Mouse (Mus musculus) midbrain, embryonic 14.5 days (tissue): Measurements from ENCODE around the gene Xntrpc. TPM values are rescaled to one million over a fixed set of nuclear protein-coding genes. Genes with fewer than 3 reads are reported as not detected.
"Not testable (repeated sequence)": the region's sequence is repeated elsewhere in the genome, so short reads cannot be mapped to it uniquely, and the experiment has no call there.

ENCODE experiments used
- ATAC-seq: fragments of 200-750 bp; cut with Nextera tagmentation; 2 replicates; pipeline ENCODE4 v1.8.0; 2017; ENCODE audit warnings: moderate number of reproducible peaks, moderate library complexity; ENCODE audit not compliant: low FRiP score, low TSS enrichment
- DNase-seq: peaks from one replicate; pipeline ENCODE4 v3.0.0-alpha.2; 2015
- H3K27ac ChIP-seq: fragments of 300-500 bp; sonication (generic); replicated peaks from 2 replicates; pipeline ENCODE4 v1.5.1; 2014; ENCODE audit warnings: mild to moderate bottlenecking, low read depth, low read length, moderate library complexity
- H3K27me3 ChIP-seq: fragments of 300-500 bp; sonication (generic); 2 replicates; pipeline ENCODE4 v1.6.1; 2014; ENCODE audit warnings: low read length, control low read depth, mixed read lengths; ENCODE audit not compliant: control insufficient read depth, insufficient read depth
- H3K36me3 ChIP-seq: fragments of 300-500 bp; sonication (generic); 2 replicates; pipeline ENCODE4 v1.6.1; 2014; ENCODE audit warnings: low read length, control low read depth; ENCODE audit not compliant: control insufficient read depth, insufficient read depth
- H3K4me1 ChIP-seq: fragments of 300-500 bp; sonication (generic); 2 replicates; pipeline ENCODE4 v1.6.1; 2014; ENCODE audit warnings: mild to moderate bottlenecking, antibody characterized with exemption, low read length, control low read depth; ENCODE audit not compliant: control insufficient read depth, insufficient read depth
- H3K4me2 ChIP-seq: fragments of 300-500 bp; sonication (generic); 2 replicates; pipeline ENCODE4 v1.6.1; 2014; ENCODE audit warnings: mild to moderate bottlenecking, low read length, moderate library complexity
- H3K4me3 ChIP-seq: fragments of 300-500 bp; sonication (generic); replicated peaks from 2 replicates; pipeline ENCODE4 v1.5.1; 2014; ENCODE audit warnings: low read depth, low read length
- H3K9ac ChIP-seq: fragments of 300-500 bp; sonication (generic); replicated peaks from 2 replicates; pipeline ENCODE4 v1.6.1; 2014; ENCODE audit warnings: mild to moderate bottlenecking, low read length, moderate library complexity
- H3K9me3 ChIP-seq: fragments of 300-500 bp; sonication (generic); 2 replicates; pipeline ENCODE4 v1.6.1; 2016; ENCODE audit warnings: low read length, control low read depth, mixed read lengths; ENCODE audit not compliant: control insufficient read depth
- WGBS: fragments of 180-500 bp; shearing (Covaris S2); extraction: QIAGEN DNeasy Blood & Tissue Kit; methylation state at CpG from one replicate; pipeline ENCODE4 v1.1.7; 2014; 5-methylcytosine and 5-hydroxymethylcytosine counted together
- polyA plus RNA-seq: library from polyadenylated mRNA; unstranded; fragments of >200 nt; fragmentation: Nextera tagmentation; extraction: Ambion mirVana; gene quantifications from 2 replicates; pipeline ENCODE4 v1.2.1, GENCODE M21; 2014

The Xntrpc gene
- 1.3 and 1.5 TPM in 2 replicates for polyA plus RNA-seq

GRCm38 (mm10) chr7:102065046-102065891 lies at the start of gene Xntrpc, which contains the start of the genes Rnf121 and Xndc1:
Xntrpc (plus strand) TSS chr7:102065713.
Rnf121 (minus strand) TSS chr7:102065469.
Xndc1 (plus strand) TSS chr7:102065511.
- Histone ChIP-seq H3K27ac (peak within 1 kb of the TSS; percentile 83), H3K27me3 (no peaks in the 10 kb centered on the region), H3K9ac (peak within 1 kb of the TSS; percentile 73), H3K4me3 (peak within 1 kb of the TSS; percentile 62), H3K4me1 (peaks cover 15% of the 10 kb centered on the region), H3K36me3 (0 out of 2 replicates have a peak, but pooled peaks cover 2% of the 10 kb centered on the region), H3K4me2 (peak within 1 kb of the TSS; percentile 75), H3K9me3 (no peaks in the 10 kb centered on the region)
- ATAC-seq (peak; percentile 99), DNase-seq (peak; percentile 96)
- under 1% methylated on average over 56 of the region's 56 CpGs for WGBS

GRCm38 (mm10) chr7:102016936-102017335 lies 48.6 kb upstream of the Xntrpc start:
- 91% methylated on average over 4 of the region's 4 CpGs for WGBS

GRCm38 (mm10) chr7:102017452-102017851 lies 48.1 kb upstream of the Xntrpc start:
- Histone ChIP-seq H3K4me2 (no peak overlapping the region), H3K9ac (no peak overlapping the region), H3K27ac (no peak overlapping the region), H3K4me1 (no peaks in the 10 kb centered on the region), H3K9me3 (no peaks in the 10 kb centered on the region), H3K36me3 (peaks cover 91% of the 10 kb centered on the region), H3K4me3 (no peak overlapping the region), H3K27me3 (no peaks in the 10 kb centered on the region)
- ATAC-seq = no peak
- WGBS = 89% methylated on average over 5 of the region's 5 CpGs
- no peak for DNase-seq

More at GRCm38 (mm10) chr7:102016936-102017335, 48.6 kb upstream of the Xntrpc start:
- H3K36me3 ChIP-seq = peaks cover 91% of the 10 kb centered on the region
- no peak for DNase-seq
- no peaks in the 10 kb centered on the region for H3K9me3 ChIP-seq
- no peak overlapping the region for H3K9ac ChIP-seq
- H3K27me3 ChIP-seq = no peaks in the 10 kb centered on the region
- no peak overlapping the region for H3K27ac ChIP-seq
- no peak for ATAC-seq
- no peak overlapping the region for H3K4me2 ChIP-seq
- H3K4me1 ChIP-seq = no peaks in the 10 kb centered on the region
- no peak overlapping the region for H3K4me3 ChIP-seq

- H3K4me1 ChIP-seq = no peaks in the 10 kb centered on the region
- H3K27me3 ChIP-seq = no peaks in the 10 kb centered on the region
- H3K4me2 ChIP-seq = no peak overlapping the region
- H3K36me3 ChIP-seq = peaks cover 91% of the 10 kb centered on the region
- no peak overlapping the region for H3K27ac ChIP-seq
- H3K9me3 ChIP-seq = no peaks in the 10 kb centered on the region
- H3K9ac ChIP-seq = no peak overlapping the region
- ATAC-seq (no peak), DNase-seq (no peak)
- 84% methylated on average over 7 of the region's 7 CpGs for WGBS
- no peak overlapping the region for H3K4me3 ChIP-seq
Observed at GRCm38 (mm10) chr7:102018034-102018433, 47.5 kb upstream of the Xntrpc start.

GRCm38 (mm10) chr7:102018590-102018989 lies 46.9 kb upstream of the Xntrpc start, which contains the start of gene Il18bp:
Il18bp (minus strand) TSS chr7:102018690.
- 93% methylated on average over 3 of the region's 3 CpGs for WGBS
- Histone ChIP-seq H3K4me1 (no peaks in the 10 kb centered on the region), H3K9me3 (no peaks in the 10 kb centered on the region), H3K36me3 (peaks cover 91% of the 10 kb centered on the region), H3K27me3 (no peaks in the 10 kb centered on the region), H3K4me3 (no peak within 1 kb of the TSS), H3K4me2 (no peak within 1 kb of the TSS), H3K27ac (no peak within 1 kb of the TSS), H3K9ac (no peak within 1 kb of the TSS)
- ATAC-seq (no peak), DNase-seq (no peak)

GRCm38 (mm10) chr7:102019362-102019761 lies 46.2 kb upstream of the Xntrpc start:
- ATAC-seq = no peak
- H3K27ac ChIP-seq = no peak overlapping the region
- no peaks in the 10 kb centered on the region for H3K27me3 ChIP-seq
- H3K36me3 ChIP-seq = peaks cover 89% of the 10 kb centered on the region
- no peak overlapping the region for H3K4me2 ChIP-seq
- no peaks in the 10 kb centered on the region for H3K9me3 ChIP-seq
- DNase-seq = no peak
- H3K4me3 ChIP-seq = no peak overlapping the region
- H3K9ac ChIP-seq = no peak overlapping the region
- WGBS = 73% methylated on average over 3 of the region's 3 CpGs
- no peaks in the 10 kb centered on the region for H3K4me1 ChIP-seq

DNA sequence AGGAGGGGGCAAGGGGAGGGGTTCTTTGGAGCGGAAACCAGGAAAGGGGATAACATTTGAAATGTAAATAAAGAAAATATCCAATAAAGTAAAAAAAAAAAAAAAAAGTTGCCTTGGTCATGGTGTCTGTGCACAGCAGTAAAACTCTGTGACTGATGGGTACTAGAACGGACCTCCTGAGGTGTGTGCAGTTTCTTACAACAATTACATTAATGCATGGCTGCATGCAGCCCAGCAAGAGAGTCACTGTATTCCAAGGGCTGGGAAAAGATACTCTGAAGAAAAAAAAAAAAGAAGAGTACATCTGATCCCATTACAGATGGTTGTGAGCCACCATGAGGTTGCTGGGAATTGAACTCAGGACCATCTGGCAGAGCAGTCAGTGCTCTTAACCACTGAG lies 44.6 kb upstream of the Xntrpc start:
- ATAC-seq, H3K9ac ChIP-seq, H3K27me3 ChIP-seq, H3K9me3 ChIP-seq, H3K4me1 ChIP-seq, H3K27ac ChIP-seq, H3K4me3 ChIP-seq, DNase-seq, H3K4me2 ChIP-seq: not testable (repeated sequence)
- peaks cover 81% of the 10 kb centered on the region for H3K36me3 ChIP-seq
- 86% methylated on average over 2 of the region's 2 CpGs for WGBS

GRCm38 (mm10) chr7:102023821-102024220 lies 41.7 kb upstream of the Xntrpc start:
- Histone ChIP-seq H3K9ac (no peak overlapping the region), H3K4me2 (no peak overlapping the region), H3K9me3 (no peaks in the 10 kb centered on the region), H3K27ac (no peak overlapping the region), H3K27me3 (no peaks in the 10 kb centered on the region), H3K4me1 (no peaks in the 10 kb centered on the region), H3K4me3 (no peak overlapping the region), H3K36me3 (peaks cover 79% of the 10 kb centered on the region)
- ATAC-seq (no peak), DNase-seq (no peak)
- WGBS = 97% methylated on average over 9 of the region's 9 CpGs
